Mouse (Mus musculus) liver, postnatal 0 days (tissue): ENCODE results near the gene Npas4.

Source experiments
- CTCF ChIP-seq: sonication (generic); IDR thresholded peaks from 2 replicates; pipeline ENCODE4 v1.5.1; 2016; ENCODE audit warnings: antibody characterized with exemption, low read depth
- EP300 ChIP-seq: IDR thresholded peaks from 2 replicates; pipeline ENCODE4 v1.6.1; 2016; ENCODE audit warnings: antibody characterized with exemption, low read depth, mild to moderate bottlenecking

GRCm38 (mm10) chr19:5036577-5036976 lies 46.5 kb upstream of the Npas4 start:
- TF ChIP-seq EP300 (no peak), CTCF (no peak)
